Mouse (Mus musculus) 416B (cell line): ENCODE measurements around the gene Rpl12.
A peak's percentile ranks its signal among the peaks of the same experiment; 100 is the strongest.

Experiments used
- DNase-seq: peaks from one replicate; pipeline ENCODE4 v3.0.0; 2011; ENCODE audit warnings: low read depth

Gene Rpl12

GRCm38 (mm10) chr2:32940483-32940882 lies 20.9 kb upstream of the Rpl12 start:
- DNase-seq, result no peak

DNA sequence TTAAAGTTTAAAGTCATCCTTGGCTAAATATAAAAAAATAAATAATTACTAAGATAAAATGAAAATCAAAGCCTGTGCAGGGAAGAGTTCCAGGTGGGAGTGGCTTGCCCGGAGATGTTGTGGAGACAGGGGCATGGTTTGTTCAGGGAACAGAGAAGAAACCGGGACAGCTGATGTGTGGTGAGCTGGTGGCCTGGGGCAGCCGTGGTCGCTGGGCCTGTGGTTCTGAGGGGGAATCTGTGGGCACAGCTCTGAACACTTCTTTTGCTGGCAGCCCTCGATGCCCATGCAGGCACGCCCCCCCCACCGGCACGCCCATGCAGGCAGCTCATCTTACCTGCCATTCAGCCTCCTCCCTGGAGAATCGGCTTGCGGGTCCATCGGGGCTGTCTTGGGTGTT lies 13.9 kb upstream of the Rpl12 start:
- no peak for DNase-seq

GRCm38 (mm10) chr2:32954581-32954980 lies 6.8 kb upstream of the Rpl12 start:
- no peak for DNase-seq

DNA sequence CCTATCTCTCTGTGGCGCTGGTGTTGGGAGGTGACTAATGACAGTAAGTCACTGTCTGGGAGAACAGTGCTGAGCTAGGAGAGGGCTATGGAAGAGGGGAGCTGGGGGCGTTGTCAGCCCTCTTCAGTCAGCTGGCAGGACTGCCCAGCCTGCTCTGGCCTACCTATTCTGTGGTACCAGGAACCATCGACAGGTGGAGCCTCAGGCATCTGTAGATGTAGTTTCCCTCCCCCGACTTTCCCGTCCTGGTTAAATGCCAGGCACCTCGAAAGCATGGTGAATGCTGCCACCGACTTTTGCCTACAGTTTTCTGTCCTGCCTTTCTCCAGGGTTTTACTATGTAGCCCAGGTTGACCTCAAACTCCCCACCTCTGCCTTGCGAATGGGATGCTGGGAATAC lies 4.0 kb upstream of the Rpl12 start:
- DNase-seq, result no peak

DNA sequence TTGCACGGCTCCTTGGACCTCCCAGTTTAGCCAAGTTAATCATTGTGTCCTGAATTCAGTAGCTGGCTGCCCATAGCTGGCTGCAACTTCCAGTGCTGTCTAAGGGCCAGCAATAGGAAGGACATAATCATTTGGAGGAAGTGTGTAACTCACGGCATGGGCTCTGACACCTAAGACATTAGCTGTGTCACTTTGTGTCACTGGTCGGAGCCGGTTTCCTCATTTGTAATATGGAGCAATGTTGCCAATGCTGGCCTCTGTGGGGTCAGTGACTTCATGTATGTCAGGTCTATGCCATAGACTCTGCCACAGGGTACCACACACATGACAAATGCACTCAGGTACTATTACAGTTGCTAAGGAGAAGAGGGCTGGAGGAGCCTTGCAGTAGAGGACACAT lies 1.1 kb upstream of the Rpl12 start:
- DNase-seq, result peak; percentile 63

- peak; percentile 60 for DNase-seq
Measured at GRCm38 (mm10) chr2:32962062-32962874, 909 bp downstream of the Rpl12 start.

DNA sequence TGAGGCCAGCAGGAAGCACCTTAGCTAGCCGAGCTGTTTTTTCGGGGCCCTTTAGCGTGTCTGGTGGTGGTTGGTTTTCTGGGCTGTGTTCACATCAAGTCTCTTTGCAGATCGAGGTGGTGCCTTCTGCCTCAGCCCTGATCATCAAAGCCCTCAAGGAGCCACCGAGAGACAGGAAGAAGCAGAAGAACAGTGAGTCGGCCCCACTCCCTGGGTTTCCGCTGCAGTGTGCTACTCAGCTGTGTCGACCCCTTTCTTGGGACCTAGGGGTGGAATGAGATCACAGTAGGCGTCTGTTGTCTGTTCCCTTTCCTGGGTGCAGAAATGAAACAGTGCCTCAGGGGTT lies 1.5 kb downstream of the Rpl12 start:
- DNase-seq, result no peak

DNA sequence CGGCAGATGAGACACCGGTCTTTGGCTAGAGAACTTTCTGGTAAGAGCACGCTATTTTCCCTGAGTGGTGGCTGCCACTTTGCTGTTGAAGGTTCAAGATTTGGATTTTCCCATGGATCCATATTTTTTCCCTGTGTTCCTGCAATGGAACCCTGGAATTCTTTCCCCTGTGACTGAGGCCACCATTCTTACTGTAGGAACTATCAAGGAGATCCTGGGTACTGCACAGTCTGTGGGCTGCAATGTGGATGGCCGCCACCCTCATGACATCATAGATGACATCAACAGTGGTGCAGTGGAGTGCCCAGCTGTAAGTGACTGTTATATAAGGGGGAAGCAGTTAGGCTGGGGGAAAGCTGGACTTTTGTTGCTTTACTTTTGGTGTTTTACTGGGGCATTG lies 2.2 kb downstream of the Rpl12 start:
- peak; percentile 46 for DNase-seq

- peak; percentile 46 for DNase-seq
Measured at GRCm38 (mm10) chr2:32963981-32964380, 2.6 kb downstream of the Rpl12 start.

DNA sequence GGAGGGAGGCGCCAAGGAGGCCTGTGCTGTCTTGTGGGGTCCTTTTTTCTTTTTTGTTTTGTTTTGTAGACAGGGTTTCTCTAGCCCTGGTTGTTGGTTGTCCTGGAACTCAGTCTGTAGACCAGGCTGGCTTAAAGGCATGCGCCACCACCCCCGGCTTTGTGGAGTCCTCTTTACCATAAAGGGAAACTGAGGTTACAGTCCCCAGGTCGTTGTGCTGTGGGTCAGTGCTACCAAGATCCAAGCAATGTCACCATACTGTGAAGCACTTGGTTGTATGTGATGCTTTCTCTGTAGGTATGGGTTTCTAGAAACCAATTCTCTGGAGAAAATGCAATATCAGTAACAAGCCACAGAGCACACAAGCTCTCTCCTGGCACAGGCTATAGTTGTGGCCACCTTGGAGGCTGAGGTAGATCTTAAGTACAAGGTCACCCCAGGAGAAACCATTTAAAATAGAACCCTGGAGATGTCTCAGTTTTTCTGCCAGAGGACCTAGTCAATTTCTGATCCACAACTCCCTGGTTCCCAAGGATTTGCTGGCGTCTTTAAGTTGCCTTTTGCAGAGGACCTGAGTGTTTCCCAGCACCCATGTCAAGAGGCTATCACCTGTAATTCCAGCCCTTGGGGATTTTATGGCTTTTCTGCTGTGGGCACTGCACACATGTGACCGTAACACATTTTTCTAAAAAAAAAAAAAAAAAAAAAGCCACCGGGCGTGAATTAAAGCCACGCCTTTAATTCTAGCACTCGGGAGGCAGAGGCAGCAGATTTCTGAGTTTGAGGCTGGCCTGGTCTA lies 3.5 kb downstream of the Rpl12 start:
- peak; percentile 51 for DNase-seq

DNA sequence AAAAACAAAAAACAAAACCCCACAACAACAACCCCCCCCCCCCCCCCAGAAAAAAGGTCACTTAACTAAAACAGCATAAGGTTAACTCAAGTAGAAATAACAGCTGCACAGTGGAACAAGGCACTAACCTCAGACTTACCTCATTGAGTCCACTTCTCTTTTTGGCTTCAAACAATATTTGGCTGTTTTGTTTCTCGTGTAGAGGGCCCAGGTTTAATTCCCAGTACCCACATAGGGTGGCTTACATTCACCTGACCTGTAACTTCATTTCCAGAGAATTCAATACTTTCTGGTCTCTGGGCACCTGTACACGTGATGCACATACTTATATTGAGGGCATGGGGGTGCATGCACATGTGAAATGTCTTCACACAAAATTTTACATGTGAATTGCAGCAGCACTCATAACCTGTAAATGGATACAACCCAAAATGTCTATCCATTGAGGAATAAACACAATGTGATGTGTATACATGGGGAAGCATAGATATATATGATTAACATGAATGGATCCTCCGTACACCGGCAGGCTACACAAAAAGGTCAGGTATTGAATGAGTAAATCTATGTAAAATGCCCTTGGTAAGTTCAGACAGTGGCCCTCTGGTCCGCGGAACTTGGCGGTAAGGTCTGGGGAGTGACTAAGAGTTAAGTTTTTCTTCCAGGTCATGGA lies 4.3 kb downstream of the Rpl12 start:
- DNase-seq, result peak; percentile 76

DNA sequence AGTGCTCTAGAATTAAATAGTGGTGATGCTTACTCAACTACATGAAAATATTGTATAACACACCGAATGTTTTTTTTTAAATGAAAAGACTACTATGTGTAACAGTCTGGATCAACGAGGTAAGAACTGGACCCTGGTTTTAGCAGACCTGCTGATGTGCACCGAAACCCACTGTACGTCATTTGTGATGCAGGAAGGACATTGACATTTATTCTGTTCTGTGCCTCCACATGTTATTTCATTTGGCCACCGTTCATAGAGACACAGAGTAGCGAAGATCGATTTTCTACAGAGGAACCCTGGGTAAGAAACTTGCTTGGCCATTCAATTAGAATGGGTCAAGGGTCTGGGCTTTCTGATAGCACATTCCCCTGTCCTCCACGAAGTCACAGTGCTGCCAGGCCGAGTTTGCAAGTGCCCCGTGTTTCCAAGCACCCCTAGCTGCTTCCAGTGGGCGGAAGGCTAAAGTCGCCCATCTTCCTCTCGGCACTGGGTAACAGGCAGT lies 4.9 kb downstream of the Rpl12 start:
- DNase-seq, result no peak

DNA sequence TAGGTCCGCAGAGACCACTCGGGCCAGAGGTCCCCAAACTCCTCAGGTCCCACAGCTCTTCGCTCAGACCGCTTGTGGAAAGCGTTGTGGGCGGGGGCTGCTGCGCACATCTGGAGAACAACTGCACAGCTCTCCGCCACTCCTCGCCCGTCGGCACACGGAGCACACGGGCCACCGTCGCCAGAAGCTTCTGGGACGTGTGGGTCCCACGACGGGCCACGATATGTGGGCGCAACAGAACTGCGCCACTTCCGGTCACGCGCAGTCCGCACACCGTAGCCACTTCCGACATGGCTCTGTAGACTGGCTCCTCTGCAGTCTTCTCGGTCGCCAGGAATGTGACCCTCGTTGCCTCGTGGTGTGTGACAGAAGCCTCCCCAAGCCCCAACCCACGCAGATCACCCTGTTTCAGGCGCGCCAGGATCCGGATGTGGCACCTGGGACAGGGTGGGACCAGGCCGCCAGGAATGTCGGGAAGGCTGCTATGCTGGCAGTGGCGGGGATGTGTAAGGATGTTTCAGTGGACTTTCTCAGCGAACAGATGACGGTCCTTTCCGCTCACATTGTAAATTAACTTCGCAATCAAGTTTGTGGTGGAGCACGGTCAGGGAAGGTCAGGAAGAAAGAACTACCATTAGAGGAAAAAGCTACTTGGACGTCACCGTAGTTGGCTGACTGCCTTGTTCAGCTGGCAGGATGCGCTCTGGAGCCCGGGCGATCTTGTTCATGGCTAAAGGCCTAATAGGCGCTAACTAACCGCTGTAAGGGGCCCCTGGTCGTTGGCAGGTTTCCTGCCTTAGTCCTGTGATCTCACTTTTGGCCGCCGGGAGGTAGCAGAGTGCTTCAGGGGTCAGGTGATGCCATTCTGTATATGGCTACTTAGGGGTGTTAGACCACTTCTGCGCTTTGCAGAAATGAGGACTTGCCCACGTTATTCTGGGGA lies 5.6 kb downstream of the Rpl12 start:
- peak; percentile 94 for DNase-seq

- no peak for DNase-seq
Measured at GRCm38 (mm10) chr2:32968024-32968614, 6.8 kb downstream of the Rpl12 start.

- no peak for DNase-seq
Measured at GRCm38 (mm10) chr2:32969326-32969725, 8.0 kb downstream of the Rpl12 start.

GRCm38 (mm10) chr2:32971235-32971634 lies 9.9 kb downstream of the Rpl12 start:
- DNase-seq, result no peak

DNA sequence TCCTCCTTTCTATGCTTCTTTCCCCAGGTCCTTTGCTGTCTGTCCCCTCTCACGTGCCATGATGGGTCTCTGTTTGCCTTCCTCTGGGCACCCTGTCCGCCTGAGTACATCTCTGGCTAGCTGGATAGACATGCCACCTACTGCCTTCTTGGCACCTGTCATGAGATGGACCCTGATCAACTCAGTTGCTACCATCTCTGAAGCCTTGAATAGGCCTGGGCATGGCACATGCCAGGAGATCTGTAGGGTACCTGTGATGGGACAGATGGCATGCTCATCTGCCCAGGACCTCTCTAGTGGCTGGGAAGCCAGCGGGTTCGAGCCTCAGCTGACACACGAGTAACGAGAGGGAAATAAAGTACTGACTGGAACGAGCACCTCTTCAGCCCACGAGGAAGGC lies 12.9 kb downstream of the Rpl12 start:
- DNase-seq, result no peak

GRCm38 (mm10) chr2:32977114-32977513 lies 15.8 kb downstream of the Rpl12 start:
- no peak for DNase-seq

GRCm38 (mm10) chr2:32978675-32979074 lies 17.3 kb downstream of the Rpl12 start:
- no peak for DNase-seq

- DNase-seq, result no peak
Measured at GRCm38 (mm10) chr2:32979675-32980074, 18.3 kb downstream of the Rpl12 start.

GRCm38 (mm10) chr2:32981281-32981680 lies 19.9 kb downstream of the Rpl12 start:
- no peak for DNase-seq
